Mouse (Mus musculus) layer of hippocampus, postnatal 14 days (tissue): Measurements from ENCODE around the gene Zmynd12. TPM values are rescaled to one million over a fixed set of nuclear protein-coding genes. Genes with fewer than 3 reads are reported as not detected.

Experiments used
- DNase-seq, 2 experiments: peaks; one replicate each; pipeline ENCODE4 v3.0.0; 2021 to 2022; ENCODE audit warnings: low spot score in 2 of 2, mixed read lengths in 1 of 2
- long read RNA-seq, 2 experiments: library from polyadenylated mRNA; stranded (forward); transcript quantifications; one replicate each; pipeline ENCODE4 v2.0.0; 2021
- total RNA-seq, 2 experiments: library from RNA; stranded (reverse); gene quantifications; 2 replicates each; pipeline ENCODE4 v1.2.3; 2021

Gene Zmynd12
- under 1 TPM; 0.51 to 0.69 TPM for total RNA-seq
- long read RNA-seq, experiment 1 = 0 reads
- long read RNA-seq, experiment 2, partial matches to known transcripts = 0 of 1 reads
- long read RNA-seq, experiment 2, other reads (novel, unspliced or antisense) = 1 of 1 reads

- DNase-seq = peak; percentile 81 to 83
These were observed at the start of gene Zmynd12, which contains the start of gene Ppcs for GRCm38 (mm10) chr4:119422294-119422964. TSS of gene Zmynd12 (plus strand) at chr4:119422814. TSS of gene Ppcs (minus strand) at chr4:119422420.

GRCm38 (mm10) chr4:119381471-119382190 is 41.0 kb upstream of the Zmynd12 start:
- no peak for DNase-seq

GRCm38 (mm10) chr4:119389184-119389583 is 33.4 kb upstream of the Zmynd12 start:
- DNase-seq = no peak

- no peak for DNase-seq
These were observed 32.2 kb upstream of the Zmynd12 start for GRCm38 (mm10) chr4:119390369-119390768.

GRCm38 (mm10) chr4:119398751-119399150 is 23.9 kb upstream of the Zmynd12 start:
- DNase-seq = no peak

GRCm38 (mm10) chr4:119400896-119401295 is 21.7 kb upstream of the Zmynd12 start:
- DNase-seq = no peak

- no peak for DNase-seq
These were observed 19.2 kb upstream of the Zmynd12 start for GRCm38 (mm10) chr4:119403431-119403830.

GRCm38 (mm10) chr4:119411877-119412650 is 10.6 kb upstream of the Zmynd12 start:
- DNase-seq = no peak

- DNase-seq = no peak
These were observed 9.8 kb upstream of the Zmynd12 start for GRCm38 (mm10) chr4:119412791-119413190.

GRCm38 (mm10) chr4:119415072-119415753 is 7.4 kb upstream of the Zmynd12 start, which contains the start of gene Ccdc30:
TSS of gene Ccdc30 (minus strand) at chr4:119415521.
- peak; percentile 90 to 97 for DNase-seq

- DNase-seq = no peak
These were observed 5.3 kb upstream of the Zmynd12 start for GRCm38 (mm10) chr4:119417270-119417669.

- no peak for DNase-seq
These were observed 4.7 kb upstream of the Zmynd12 start for GRCm38 (mm10) chr4:119417894-119418293.

GRCm38 (mm10) chr4:119421191-119421590 is 1.4 kb upstream of the Zmynd12 start:
- no peak for DNase-seq

GRCm38 (mm10) chr4:119421921-119422293 is 707 bp upstream of the Zmynd12 start:
- peak in 1 of 2 experiments; percentile 15 for DNase-seq

GRCm38 (mm10) chr4:119425077-119425476 is 2.5 kb downstream of the Zmynd12 start:
- DNase-seq = no peak

GRCm38 (mm10) chr4:119425601-119426000 is 3.0 kb downstream of the Zmynd12 start:
- DNase-seq = no peak

- no peak for DNase-seq
These were observed 5.1 kb downstream of the Zmynd12 start for GRCm38 (mm10) chr4:119427680-119428079.

GRCm38 (mm10) chr4:119430678-119431077 is 8.1 kb downstream of the Zmynd12 start:
- DNase-seq = peak in 1 of 2 experiments; percentile 17

- no peak for DNase-seq
These were observed 15.3 kb downstream of the Zmynd12 start for GRCm38 (mm10) chr4:119437936-119438335.

GRCm38 (mm10) chr4:119441836-119442235 is 19.2 kb downstream of the Zmynd12 start:
- no peak for DNase-seq

- no peak for DNase-seq
These were observed 19.9 kb downstream of the Zmynd12 start for GRCm38 (mm10) chr4:119442539-119442938.
